11 mouse cellular contexts compared by ENCODE assay signal in the genomic region with DNA sequence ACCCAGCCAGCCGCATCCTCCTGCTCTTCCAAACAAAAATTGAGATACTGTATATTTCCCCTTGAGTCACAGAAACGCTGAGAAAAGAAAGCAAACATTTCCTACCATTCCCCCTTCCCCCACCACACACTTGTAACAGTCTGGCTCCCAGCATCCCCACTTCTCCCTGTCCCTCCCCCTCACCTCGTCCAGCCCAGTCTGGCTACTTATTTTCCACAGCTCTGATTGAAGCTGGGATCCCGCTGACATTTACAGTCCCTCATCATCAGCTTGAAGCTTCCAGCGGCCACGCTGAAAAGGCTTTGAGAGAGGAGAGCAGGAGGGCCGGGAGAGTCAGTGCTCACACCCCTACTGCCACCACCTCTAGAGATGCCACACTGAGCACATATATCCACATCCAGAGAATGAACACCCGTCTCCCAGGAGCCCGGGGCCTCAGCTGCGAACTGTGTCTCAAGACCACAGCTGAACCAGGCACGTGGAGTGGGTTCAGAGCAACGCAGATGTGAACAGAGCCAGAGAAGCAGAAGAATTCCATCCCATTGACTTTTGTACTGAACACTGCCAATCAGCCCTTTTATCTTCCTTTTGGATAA.
DNase-seq lines count a peak whose midpoint lies in the region; ATAC-seq and TF ChIP-seq lines count a peak whose summit lies in the region.
"Had no signal": no experiment of that assay in that cellular context is flagged by ENCODE, and none has a peak within 500 bp of the region (broad histone marks: within the 10 kb centered on the region; RNA-seq: fewer than 3 reads in every experiment).

No protein-coding gene starts in this region.

- H3K36me3 ChIP-seq in hindbrain, embryonic 10.5 days = no peaks in the 10 kb centered on the region
- no peaks in the 10 kb centered on the region for H3K36me3 ChIP-seq in midbrain, embryonic 13.5 days
- no peaks in the 10 kb centered on the region for H3K36me3 ChIP-seq in lung, postnatal 0 days (ENCODE audit: insufficient read depth, low read length)

- TF ChIP-seq EP300 in lung, postnatal 0 days (IDR thresholded peaks at IDR 0.05) = no peak

- WGBS in hindbrain, embryonic 10.5 days = 17% methylated on average over 12 of the region's 12 CpGs
- WGBS in midbrain, embryonic 13.5 days = 14% methylated on average over 12 of the region's 12 CpGs
- WGBS in lung, postnatal 0 days = 21% methylated on average over 12 of the region's 12 CpGs

- peaks cover 96% of the 10 kb centered on the region for H3K4me1 ChIP-seq in hindbrain, embryonic 10.5 days (replicated peaks)
- H3K4me1 ChIP-seq in midbrain, embryonic 13.5 days (replicated peaks) = peaks cover 91% of the 10 kb centered on the region
- no peaks in the 10 kb centered on the region for H3K4me1 ChIP-seq in lung, postnatal 0 days (ENCODE audit: insufficient read depth, low read depth, low read length)

- no peak for TF ChIP-seq CTCF in brain, embryonic 14.5 days (IDR thresholded peaks at IDR 0.05; ENCODE audit: borderline replicate concordance, extremely low read depth, insufficient read depth, insufficient read length)
- TF ChIP-seq CTCF in lung, postnatal 0 days (IDR thresholded peaks at IDR 0.05) = no peak

- peak; percentile 57 for ATAC-seq in midbrain, embryonic 13.5 days
- ATAC-seq in lung, postnatal 0 days = no peak
- ATAC-seq: activated CD4-positive, CD25-positive, alpha-beta regulatory T cell, adult 4 months had no signal

- no peaks in the 10 kb centered on the region for H3K9me3 ChIP-seq in hindbrain, embryonic 10.5 days
- H3K9me3 ChIP-seq in midbrain, embryonic 13.5 days = no peaks in the 10 kb centered on the region
- H3K9me3 ChIP-seq in lung, postnatal 0 days (ENCODE audit: low read length) = no peaks in the 10 kb centered on the region

- DNase-seq in Muller cell, postnatal 12 days (ENCODE audit: inconsistent ontology term) = peak; percentile 57
- DNase-seq in brain, embryonic 14.5 days (ENCODE audit: low read depth) = peak; percentile 74
- DNase-seq in hindbrain, embryonic 10.5 days (ENCODE audit: low spot score) = no peak
- DNase-seq in lung, adult 18-20 months = no peak
- DNase-seq in lung, postnatal 0 days (ENCODE audit: low spot score) = no peak
- no peak for DNase-seq in right cerebral cortex, postnatal 25 days
- DNase-seq: cerebellum, adult 11 months; heart, adult 2 months; right cerebral cortex, postnatal 4 days had no signal

- H3K27ac ChIP-seq in hindbrain, embryonic 10.5 days = peak overlapping the region; percentile 80
- peak overlapping the region; percentile 80 for H3K27ac ChIP-seq in midbrain, embryonic 13.5 days
- H3K27ac ChIP-seq in lung, postnatal 0 days (ENCODE audit: low read length) = no peak overlapping the region
- H3K27ac ChIP-seq: heart, adult 2 months had no signal

- peaks cover 85% of the 10 kb centered on the region for H3K27me3 ChIP-seq in hindbrain, embryonic 10.5 days (ENCODE audit: insufficient read depth, poor library complexity, severe bottlenecking)
- H3K27me3 ChIP-seq in midbrain, embryonic 13.5 days = peaks cover 21% of the 10 kb centered on the region
- no peaks in the 10 kb centered on the region for H3K27me3 ChIP-seq in lung, postnatal 0 days (replicated peaks; ENCODE audit: insufficient read depth, low read length)

- H3K4me2 ChIP-seq in midbrain, embryonic 13.5 days (replicated peaks) = peak overlapping the region; percentile 15
- no peak overlapping the region for H3K4me2 ChIP-seq in lung, postnatal 0 days (replicated peaks; ENCODE audit: low read depth, low read length)

- H3K4me3 ChIP-seq in hindbrain, embryonic 10.5 days = peak overlapping the region; percentile 18; the same call in 1 of the 2 replicates
- H3K4me3 ChIP-seq in midbrain, embryonic 13.5 days (replicated peaks) = no peak overlapping the region
- H3K4me3 ChIP-seq in lung, postnatal 0 days (ENCODE audit: low read depth, low read length) = no peak overlapping the region
- H3K4me3 ChIP-seq: heart, adult 2 months had no signal

- TF ChIP-seq POLR2A in brain, embryonic 14.5 days (IDR thresholded peaks at IDR 0.05; ENCODE audit: borderline replicate concordance, extremely low read depth, insufficient read depth, insufficient read length, poor library complexity, severe bottlenecking) = no peak

- no peak overlapping the region for H3K9ac ChIP-seq in midbrain, embryonic 13.5 days (replicated peaks)
- no peak overlapping the region for H3K9ac ChIP-seq in lung, postnatal 0 days (replicated peaks; ENCODE audit: low read depth)

Comparison
In these comparisons a context has a peak if more than half of its experiments do, and no peak if none do; other contexts are left out.
1. DNase-seq: peak in Muller cell, postnatal 12 days (single experiment) and brain, embryonic 14.5 days (single experiment); none in hindbrain, embryonic 10.5 days (single experiment), lung, adult 18-20 months (0 of 2), lung, postnatal 0 days (single experiment) and right cerebral cortex, postnatal 25 days (single experiment).